Mouse (Mus musculus) CH12.LX (cell line): Measurements from ENCODE around the gene Zfp383. TPM values are rescaled to one million over a fixed set of nuclear protein-coding genes. Genes with fewer than 3 reads are reported as not detected.

Experiments used
- DNase-seq: peaks from one replicate; pipeline ENCODE4 v3.0.0-alpha.2; 2013; ENCODE audit errors: extremely low read depth
- H3K27ac ChIP-seq: 2 replicates; pipeline ENCODE4 v1.5.1; 2012; ENCODE audit warnings: low read depth, mild to moderate bottlenecking, control low read depth, moderate library complexity; ENCODE audit not compliant: insufficient read depth
- H3K27me3 ChIP-seq: replicated peaks from 2 replicates; pipeline ENCODE3; 2012; ENCODE audit warnings: inconsistent platforms
- H3K36me3 ChIP-seq, 2 experiments: replicated peaks in 1 of 2; 2 replicates each; pipeline versions ENCODE3 to v1.6.1; 2012; ENCODE audit warnings: inconsistent platforms in 1 of 2, low read length in 1 of 2, mild to moderate bottlenecking in 1 of 2, mixed read lengths in 1 of 2, moderate library complexity in 1 of 2; ENCODE audit not compliant: control insufficient read depth in 1 of 2, insufficient read depth in 1 of 2
- H3K4me1 ChIP-seq, 2 experiments: 2 replicates each; pipeline ENCODE4 v1.6.1; 2012; ENCODE audit warnings: inconsistent platforms in 1 of 2, moderate library complexity in 1 of 2; ENCODE audit not compliant: insufficient read depth in 2 of 2, control insufficient read depth in 1 of 2
- H3K4me2 ChIP-seq: 2 replicates; pipeline ENCODE4 v1.6.1; 2012; ENCODE audit warnings: low read depth, mild to moderate bottlenecking, control low read depth; ENCODE audit not compliant: poor library complexity, insufficient read depth, severe bottlenecking
- H3K4me3 ChIP-seq, 3 experiments: fragments of 150-350 bp in 1 of 3; sonication (generic) in 1 of 3; replicated peaks in 1 of 3; 2 replicates each; pipeline versions ENCODE3 to v1.5.1; 2011 to 2012; ENCODE audit warnings: low read depth in 2 of 3, low read length in 2 of 3, mild to moderate bottlenecking in 2 of 3, moderate library complexity in 2 of 3, control low read depth in 1 of 3, improper control_type of control experiment in 1 of 3, inconsistent platforms in 1 of 3, mixed read lengths in 1 of 3; ENCODE audit not compliant: poor library complexity in 1 of 3
- H3K79me2 ChIP-seq: replicated peaks from 2 replicates; pipeline ENCODE4 v1.6.1; 2012; ENCODE audit warnings: mild to moderate bottlenecking, moderate library complexity; ENCODE audit not compliant: control insufficient read depth, poor library complexity, insufficient read depth, severe bottlenecking; ENCODE audit errors: extremely low read depth
- H3K9ac ChIP-seq: 2 replicates; pipeline ENCODE4 v1.6.1; 2012; ENCODE audit warnings: low read depth, mild to moderate bottlenecking, control low read depth, moderate library complexity; ENCODE audit not compliant: insufficient read depth
- H3K9me3 ChIP-seq: replicated peaks from 2 replicates; pipeline ENCODE3; 2012; ENCODE audit warnings: low read length, inconsistent platforms, mixed read lengths
- CHD2 ChIP-seq: IDR thresholded peaks from 2 replicates; pipeline ENCODE4 v1.6.1; 2011; ENCODE audit warnings: low read length, improper control_type of control experiment
- E2F4 ChIP-seq: IDR thresholded peaks from 2 replicates; pipeline ENCODE4 v1.6.1; 2011; ENCODE audit warnings: low read depth, low read length, improper control_type of control experiment; ENCODE audit not compliant: insufficient replicate concordance
- ELF1 ChIP-seq: IDR thresholded peaks from 2 replicates; pipeline ENCODE4 v1.6.1; 2014; ENCODE audit warnings: low read depth, mild to moderate bottlenecking, inconsistent platforms, low read length, improper control_type of control experiment
- EP300 ChIP-seq: IDR thresholded peaks from 2 replicates; pipeline ENCODE4 v1.6.1; 2011; ENCODE audit warnings: low read length, improper control_type of control experiment
- GABPA ChIP-seq: IDR thresholded peaks from 2 replicates; pipeline ENCODE4 v1.6.1; 2012; ENCODE audit warnings: low read depth, low read length, improper control_type of control experiment, inconsistent platforms; ENCODE audit not compliant: insufficient replicate concordance
- MAFK ChIP-seq: IDR thresholded peaks from 2 replicates; pipeline ENCODE4 v1.6.1; 2011; ENCODE audit warnings: low read length, improper control_type of control experiment; ENCODE audit not compliant: insufficient replicate concordance
- MXI1 ChIP-seq: IDR thresholded peaks from 2 replicates; pipeline ENCODE4 v1.6.1; 2011; ENCODE audit warnings: mild to moderate bottlenecking, low read depth, low read length, improper control_type of control experiment
- NELFE ChIP-seq: IDR thresholded peaks from 2 replicates; pipeline ENCODE4 v1.6.1; 2011; ENCODE audit warnings: low read depth, low read length, improper control_type of control experiment
- NRF1 ChIP-seq: IDR thresholded peaks from 2 replicates; pipeline ENCODE4 v1.6.1; 2014; ENCODE audit warnings: low read depth, mild to moderate bottlenecking, inconsistent platforms, low read length, improper control_type of control experiment, moderate library complexity
- PAX5 ChIP-seq: IDR thresholded peaks from 2 replicates; pipeline ENCODE4 v1.6.1; 2012; ENCODE audit warnings: low read length, inconsistent platforms, mixed read lengths
- SIN3A ChIP-seq: IDR thresholded peaks from 2 replicates; pipeline ENCODE4 v1.6.1; 2012; ENCODE audit warnings: low read length, improper control_type of control experiment, inconsistent platforms
- TCF12 ChIP-seq: IDR thresholded peaks from 2 replicates; pipeline ENCODE4 v1.6.1; 2014; ENCODE audit warnings: low read depth, mild to moderate bottlenecking, inconsistent platforms, low read length, improper control_type of control experiment
- ZKSCAN1 ChIP-seq: IDR thresholded peaks from 2 replicates; pipeline ENCODE4 v1.6.1; 2012; ENCODE audit warnings: low read depth, inconsistent platforms, low read length, improper control_type of control experiment, borderline replicate concordance
- dilution Hi-C: fragments of 300-500 bp; cut with MboI; formaldehyde crosslinking; loops from 2 replicates; pipeline ENCODE4 v1.14.3; 2020; ENCODE audit warnings: low sequenced_read_pairs; ENCODE audit not compliant: extremely low pct_unique_long_range_greater_than_20kb, extremely low pct_ligation_motif_present
- in situ Hi-C: fragments of 300-500 bp; cut with MboI; formaldehyde crosslinking; loops from 3 replicates; pipeline ENCODE4 v1.14.3; 2019; ENCODE audit warnings: low sequenced_read_pairs, low pct_ligation_motif_present, low pct_unique_long_range_greater_than_20kb, mixed read lengths
- polyA plus RNA-seq: library from polyadenylated mRNA; unstranded; fragments of >175 nt; gene quantifications from 2 replicates; pipeline ENCODE4 v1.2.1, GENCODE M21; 2012; ENCODE audit warnings: low read depth; ENCODE audit not compliant: insufficient read length
- total RNA-seq, 2 experiments: library from RNA; depleted of rRNA; stranded (reverse); fragments of 300-350 nt in 1 of 2; fragments of >200 nt in 1 of 2; gene quantifications; 2 replicates each; pipeline ENCODE4 v1.2.3; 2012 to 2014

Zfp383 gene
- total and polyA plus RNA-seq, 3 experiments, result 2.7 to 3.9 (median 3.5) TPM

DNA sequence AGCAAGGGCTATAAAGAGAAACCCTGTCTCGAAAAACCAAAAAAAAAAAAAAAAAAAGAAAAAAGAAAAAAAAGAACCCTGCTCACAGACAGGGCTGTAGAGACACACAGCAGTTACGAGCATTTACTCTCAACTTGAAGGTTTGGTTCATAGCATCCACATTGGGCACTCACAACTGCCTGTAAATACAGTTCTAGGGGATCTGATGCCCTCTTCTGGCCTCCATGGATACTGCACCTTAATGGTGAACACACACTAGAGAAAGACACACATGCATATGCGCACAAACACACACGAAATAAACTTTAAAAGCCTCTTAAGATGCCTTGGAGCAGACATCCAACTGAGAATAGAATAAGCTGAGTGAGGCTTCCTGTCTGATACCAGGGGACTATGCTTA, 9.7 kb upstream of the Zfp383 start:
- in situ Hi-C loops (no loop called here), dilution Hi-C loops (no loop called here)
- Histone ChIP-seq H3K27ac (no peak overlapping the region), H3K4me3 (no peak overlapping the region), H3K79me2 (no peaks in the 10 kb centered on the region), H3K9ac (no peak overlapping the region), H3K4me2 (no peak overlapping the region), H3K4me1 (no peaks in the 10 kb centered on the region; a peak in 1 of 4 replicates), H3K36me3 (peaks cover 59 to 87% of the 10 kb centered on the region in 2 experiments), H3K27me3 (no peaks in the 10 kb centered on the region), H3K9me3 (peaks cover 46% of the 10 kb centered on the region)
- DNase-seq, result no peak
- TF ChIP-seq MAFK (no peak), GABPA (no peak), ZKSCAN1 (no peak), MXI1 (no peak), EP300 (no peak)

DNA sequence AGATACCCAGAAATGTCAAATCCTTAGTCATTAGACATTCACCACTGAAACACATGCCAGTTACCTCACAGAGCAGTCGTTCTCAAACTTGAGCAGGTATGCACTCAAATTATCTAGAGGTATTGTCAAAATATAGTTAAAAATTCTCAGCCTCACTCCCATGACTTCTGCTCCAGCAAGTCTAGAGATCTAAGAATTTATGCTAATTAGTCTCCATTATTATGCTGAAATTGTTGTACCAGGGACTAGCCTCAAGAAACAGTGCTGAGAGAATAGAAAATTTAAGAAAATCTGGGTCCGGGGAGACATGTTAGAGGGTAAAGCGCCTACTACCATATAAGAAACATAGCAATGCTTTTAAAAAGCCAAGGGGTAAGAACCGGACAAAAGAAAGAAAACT, 3.9 kb upstream of the Zfp383 start:
- Histone ChIP-seq H3K36me3 (peaks cover 17 to 43% of the 10 kb centered on the region in 2 experiments), H3K4me1 (peaks cover 0 to 16% of the 10 kb centered on the region in 2 experiments; a peak in 1 of 4 replicates), H3K79me2 (peaks cover 4% of the 10 kb centered on the region; the same call in 1 of the 2 replicates), H3K4me3 (no peak overlapping the region), H3K27me3 (no peaks in the 10 kb centered on the region), H3K9ac (no peak overlapping the region), H3K9me3 (peaks cover 5% of the 10 kb centered on the region), H3K27ac (no peak overlapping the region), H3K4me2 (no peak overlapping the region)
- in situ Hi-C loops (no loop called here), dilution Hi-C loops (no loop called here)
- no peak for TF ChIP-seq NELFE
- TF ChIP-seq GABPA, result no peak
- no peak for TF ChIP-seq TCF12
- TF ChIP-seq ZKSCAN1, result no peak
- no peak for TF ChIP-seq NRF1
- no peak for TF ChIP-seq CHD2
- no peak for TF ChIP-seq E2F4
- TF ChIP-seq PAX5, result no peak
- TF ChIP-seq SIN3A, result no peak
- TF ChIP-seq ELF1, result no peak
- DNase-seq, result no peak
